Mouse (Mus musculus) 416B (cell line): ENCODE results near the gene Rab31.
A peak's percentile ranks its signal among the peaks of the same experiment; 100 is the strongest.

Source experiments
- DNase-seq: peaks from one replicate; pipeline ENCODE4 v3.0.0; 2011; ENCODE audit warnings: low read depth

The Rab31 gene

DNA sequence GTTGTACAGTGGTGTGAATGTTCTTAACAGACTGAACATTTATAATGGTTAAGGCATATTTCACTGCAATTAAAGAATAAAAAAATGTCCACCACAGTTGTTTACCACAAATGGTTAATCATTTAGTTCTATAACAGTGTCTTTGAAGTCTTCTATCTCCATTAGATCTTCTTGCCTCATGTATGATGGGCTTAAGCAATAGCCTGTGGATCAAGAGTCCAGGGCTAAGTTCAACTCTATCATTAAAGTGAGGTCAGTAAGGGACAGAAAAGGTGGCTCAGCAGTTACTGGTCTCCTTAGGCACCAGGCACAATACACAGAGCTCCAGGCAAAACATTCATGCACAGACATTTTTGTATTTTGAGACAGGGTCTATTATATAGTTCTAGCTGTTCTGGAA lies 149.4 kb downstream of the Rab31 start:
- no peak for DNase-seq

DNA sequence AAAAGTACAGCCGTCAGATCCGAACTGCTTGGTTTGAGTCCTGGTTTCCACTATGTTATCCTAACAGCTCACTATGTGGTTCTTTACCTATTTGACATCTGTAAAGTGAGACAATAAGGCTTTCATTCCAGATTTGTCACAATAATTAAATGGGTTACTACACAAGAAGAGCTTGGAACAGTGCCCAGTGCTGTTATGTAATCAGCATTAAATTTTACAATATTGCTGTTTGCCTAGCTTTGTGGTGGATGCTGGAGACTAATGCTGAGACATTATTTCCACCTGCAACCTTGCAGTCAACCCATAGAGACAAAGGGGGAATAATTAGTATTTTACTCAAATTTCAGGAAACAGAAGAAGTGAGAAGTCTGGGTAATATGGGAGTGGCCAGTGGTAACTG lies 154.1 kb downstream of the Rab31 start:
- peak; percentile 56 for DNase-seq

DNA sequence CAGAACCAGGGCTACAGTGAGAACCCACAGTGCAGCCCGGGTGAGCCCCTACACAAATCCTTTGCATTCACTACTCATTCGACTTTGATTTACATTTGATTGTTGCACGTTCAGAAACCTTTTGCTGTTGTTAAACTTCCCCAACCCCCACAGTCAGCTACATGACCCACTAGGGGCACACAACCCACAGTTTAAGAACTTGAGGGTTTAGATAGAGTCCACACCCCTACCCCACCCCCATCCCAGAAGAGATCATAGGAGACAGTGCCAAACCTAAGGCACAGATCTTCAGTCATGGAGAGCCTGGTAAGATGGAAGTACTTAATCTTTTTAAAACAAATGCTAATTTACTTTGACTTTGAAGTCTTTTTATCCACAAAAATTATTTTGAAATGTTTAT lies 156.9 kb downstream of the Rab31 start:
- DNase-seq: no peak

DNA sequence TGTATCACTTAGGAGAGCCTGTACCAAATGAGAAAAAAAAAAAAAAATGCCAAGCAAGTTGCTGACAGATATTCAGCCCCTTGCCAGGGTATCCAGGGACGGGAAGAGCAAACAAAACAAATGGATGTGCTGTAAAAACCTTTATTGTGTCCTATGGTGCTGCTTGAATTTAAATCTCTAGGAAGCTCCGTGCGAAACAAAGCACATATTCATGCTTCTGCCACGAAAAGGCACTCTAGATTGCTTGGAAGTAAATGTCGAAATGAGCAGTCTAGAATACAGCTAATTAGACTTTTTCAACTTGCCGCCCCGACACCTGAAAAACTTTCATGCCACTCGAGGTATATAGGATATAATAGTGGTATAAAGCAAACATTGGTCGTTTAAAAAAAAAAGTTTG lies 158.1 kb downstream of the Rab31 start:
- no peak for DNase-seq

DNA sequence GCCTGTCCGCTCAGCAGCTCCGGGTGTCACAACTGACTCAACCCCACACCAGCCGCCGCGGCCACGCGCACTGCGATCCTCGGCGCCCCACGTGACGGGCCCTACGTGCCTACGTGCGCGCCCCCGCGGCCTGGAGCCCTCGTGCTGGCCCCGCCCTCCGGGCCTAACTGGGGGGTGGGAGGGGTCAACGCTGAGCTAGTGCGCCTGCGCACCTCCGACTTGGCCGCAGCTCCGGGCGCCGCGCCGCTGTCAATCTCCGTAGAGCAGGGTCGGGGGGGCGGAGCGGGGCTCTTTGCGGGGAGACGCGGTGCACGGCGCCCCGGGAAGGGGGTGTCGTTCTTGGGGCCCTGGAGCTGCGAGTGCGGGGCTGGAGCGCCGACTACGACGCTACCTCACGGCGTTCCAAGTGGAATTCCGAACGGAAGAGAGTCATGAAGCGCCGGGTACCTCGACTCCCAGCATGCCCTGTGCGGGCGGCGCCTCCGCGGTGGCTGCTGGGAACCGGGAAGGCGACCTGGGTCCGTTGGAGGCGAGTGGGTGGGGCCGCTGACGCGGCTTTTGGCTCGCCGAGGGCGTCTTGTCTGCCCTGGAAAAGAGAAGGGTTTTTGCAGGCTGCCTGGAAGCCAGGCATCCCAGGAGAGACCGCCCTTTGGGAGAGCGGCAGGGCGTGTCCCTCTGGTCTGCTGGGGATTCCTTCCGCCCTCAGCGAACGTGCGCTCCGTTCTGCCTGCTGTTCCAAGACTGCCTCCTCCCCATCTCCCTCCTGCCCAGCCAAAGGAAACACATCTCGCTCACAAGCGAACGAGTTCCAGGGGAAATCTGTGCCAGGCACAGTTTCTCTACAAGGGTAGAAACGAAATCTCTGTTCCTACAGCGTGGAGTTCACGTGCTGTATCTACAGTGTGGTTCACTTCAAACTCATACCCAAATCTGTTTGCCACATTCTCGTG lies 158.8 kb downstream of the Rab31 start, which contains the start of gene Vapa:
Gene Vapa (minus strand): TSS at position 93 of the 950 bp plus-strand sequence.
- peak; percentile 97 for DNase-seq

DNA sequence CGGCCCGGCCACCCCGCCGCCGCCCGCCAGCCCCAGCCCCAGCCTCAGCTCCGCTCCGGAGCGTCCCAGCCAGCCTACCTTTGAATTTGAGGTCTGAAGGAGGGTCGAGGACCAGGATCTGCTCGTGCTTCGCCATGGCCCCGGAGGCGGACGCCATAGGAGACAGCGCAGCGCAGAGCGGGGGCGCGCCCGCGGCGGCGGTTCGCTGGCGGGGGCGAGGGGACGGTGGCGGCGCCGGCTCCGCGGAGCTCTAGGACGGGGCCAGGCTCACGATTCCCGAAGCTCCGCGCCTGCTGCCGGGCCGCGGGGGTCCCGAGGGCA lies 159.4 kb downstream of the Rab31 start:
- DNase-seq: no peak

DNA sequence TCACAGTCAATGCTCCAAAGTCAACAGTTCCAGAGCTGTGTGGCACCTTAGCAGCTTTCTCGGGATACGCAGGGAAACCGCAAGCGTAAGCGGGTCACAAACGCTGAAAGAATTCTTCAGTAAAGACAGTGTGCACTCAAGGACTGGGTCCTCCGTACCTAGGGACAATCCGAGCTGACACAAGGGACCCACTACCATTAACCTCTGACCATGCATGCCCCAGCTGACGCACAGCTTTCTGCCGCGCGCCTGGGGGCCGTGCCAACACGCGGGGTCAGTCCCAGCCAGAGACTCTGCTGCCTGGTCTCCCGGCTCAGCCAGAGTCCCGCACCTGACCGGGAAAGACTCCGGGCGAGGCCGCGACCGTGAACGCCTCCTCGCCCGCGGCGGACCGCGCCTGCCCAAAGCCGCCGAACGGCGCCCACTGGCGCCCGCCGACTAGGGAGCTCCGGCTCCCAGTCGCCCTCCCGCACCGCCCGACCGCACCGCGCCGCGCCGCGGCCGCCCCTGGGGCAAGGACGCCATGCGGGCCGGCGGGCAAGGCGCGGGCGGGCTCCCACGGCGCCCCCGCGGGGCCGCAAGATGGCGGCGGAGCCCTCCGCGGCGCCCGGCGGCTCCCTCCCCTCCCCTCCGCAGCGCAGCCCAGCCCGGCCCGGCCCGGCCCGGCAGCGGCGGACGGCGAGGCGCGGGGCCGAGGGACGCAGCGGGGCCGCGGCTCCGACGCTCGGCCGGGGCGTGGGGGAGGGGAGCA lies 160.0 kb downstream of the Rab31 start:
- DNase-seq: peak; percentile 24

DNA sequence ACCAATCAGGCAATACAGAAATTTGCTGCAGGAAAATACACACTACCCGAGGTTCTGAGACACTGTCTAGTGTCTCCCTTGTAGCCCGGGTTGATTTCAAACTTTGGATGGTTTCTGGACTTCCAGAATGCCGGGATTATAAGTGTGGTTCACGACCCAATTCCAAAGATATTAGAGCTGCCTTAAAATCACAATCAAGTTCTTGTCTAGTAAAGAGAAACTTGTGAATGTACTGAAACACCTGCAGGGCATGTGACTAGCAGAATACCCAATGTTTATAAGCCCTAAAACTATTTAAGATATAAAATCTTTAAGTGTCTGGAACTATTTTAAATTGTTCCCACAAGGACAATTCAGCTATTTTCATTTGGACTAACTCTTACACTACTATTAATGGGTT lies 160.8 kb downstream of the Rab31 start:
- DNase-seq: peak; percentile 55

DNA sequence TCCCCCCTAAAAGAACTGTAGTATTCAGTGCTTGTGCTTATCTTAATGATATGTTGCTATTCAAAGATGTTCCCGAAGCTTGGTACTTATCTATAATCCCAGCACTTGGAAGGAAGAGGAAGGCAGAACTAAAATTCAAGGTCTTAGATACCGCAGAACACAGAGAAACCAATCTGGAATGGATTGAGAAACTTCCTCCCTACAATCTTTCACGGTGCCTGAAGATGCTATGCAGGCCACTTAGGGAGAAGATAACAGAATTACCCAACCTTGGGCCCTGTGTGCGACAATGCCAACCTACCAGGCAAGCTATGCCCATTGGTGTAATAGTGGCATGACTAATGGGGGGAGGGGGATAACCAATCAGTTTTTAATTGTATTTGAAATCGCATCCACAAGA lies 163.8 kb downstream of the Rab31 start:
- peak; percentile 96 for DNase-seq

DNA sequence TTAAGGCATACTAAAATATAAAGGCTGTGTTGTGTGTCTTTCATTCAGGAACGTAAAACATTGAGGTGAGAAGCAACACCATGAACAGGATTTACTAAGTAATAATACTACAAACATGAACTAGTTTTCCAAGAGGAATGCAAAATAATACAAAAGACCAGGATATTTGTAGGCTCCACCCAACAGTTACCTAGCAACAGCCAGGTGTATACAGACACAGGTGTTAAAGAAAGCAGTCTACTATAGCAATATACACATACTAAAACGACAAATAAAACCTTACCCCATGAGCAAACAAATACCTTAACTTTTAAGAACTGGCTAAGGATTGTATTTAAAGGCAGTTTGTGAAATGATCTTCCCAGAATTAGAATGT lies 164.3 kb downstream of the Rab31 start:
- no peak for DNase-seq

DNA sequence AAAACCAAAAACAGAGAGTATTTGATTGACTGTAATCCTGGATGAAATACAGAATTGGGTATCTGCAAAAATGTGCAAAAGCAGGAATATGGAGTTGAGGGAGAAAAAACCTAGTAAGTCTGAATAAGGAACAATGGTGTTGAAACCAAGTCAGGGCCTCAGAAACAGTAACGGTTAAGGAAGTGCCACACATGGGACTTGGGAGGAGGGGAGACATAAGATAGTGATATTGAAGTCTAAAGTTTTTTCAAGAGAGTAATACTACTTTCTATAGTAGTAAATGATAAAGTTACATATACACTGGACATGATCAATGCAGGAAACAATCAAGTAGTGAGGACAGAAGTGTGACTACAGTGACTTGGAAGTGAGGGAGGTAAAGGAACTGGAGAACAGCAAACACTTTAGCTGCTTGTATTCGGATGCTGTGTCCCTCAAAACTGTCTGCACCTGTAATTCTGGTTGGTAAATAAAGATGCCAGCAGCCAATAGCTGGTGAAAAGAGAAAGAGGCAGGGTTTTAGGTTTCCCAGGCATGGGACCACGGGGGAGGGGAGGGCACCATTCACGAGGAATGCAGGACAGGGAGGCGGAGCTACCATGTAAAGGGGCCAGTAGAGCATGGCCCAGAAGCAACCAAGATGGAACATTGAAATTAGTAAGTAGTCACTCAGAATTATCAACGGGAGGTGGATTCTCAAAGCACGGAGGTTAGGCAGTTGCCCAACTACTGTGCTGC lies 164.8 kb downstream of the Rab31 start:
- peak; percentile 40 for DNase-seq

DNA sequence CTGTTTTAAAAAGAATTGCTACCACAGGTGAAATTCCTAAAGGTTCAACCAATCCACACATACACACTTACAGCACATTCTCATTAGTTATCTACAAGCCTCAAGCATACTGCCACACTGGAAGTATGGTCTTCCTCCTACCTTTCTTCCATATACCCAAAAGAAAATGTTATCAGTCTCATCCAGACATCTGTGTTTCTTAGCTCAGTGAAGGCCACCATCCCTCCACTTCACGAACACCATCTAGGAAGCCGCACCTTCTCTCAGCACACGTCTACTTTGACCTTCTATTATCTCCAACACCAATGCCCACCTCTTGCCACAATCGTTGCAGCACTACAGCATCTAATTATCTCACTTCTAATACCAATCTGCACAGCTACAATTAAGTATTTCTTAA lies 166.5 kb downstream of the Rab31 start:
- peak; percentile 32 for DNase-seq

DNA sequence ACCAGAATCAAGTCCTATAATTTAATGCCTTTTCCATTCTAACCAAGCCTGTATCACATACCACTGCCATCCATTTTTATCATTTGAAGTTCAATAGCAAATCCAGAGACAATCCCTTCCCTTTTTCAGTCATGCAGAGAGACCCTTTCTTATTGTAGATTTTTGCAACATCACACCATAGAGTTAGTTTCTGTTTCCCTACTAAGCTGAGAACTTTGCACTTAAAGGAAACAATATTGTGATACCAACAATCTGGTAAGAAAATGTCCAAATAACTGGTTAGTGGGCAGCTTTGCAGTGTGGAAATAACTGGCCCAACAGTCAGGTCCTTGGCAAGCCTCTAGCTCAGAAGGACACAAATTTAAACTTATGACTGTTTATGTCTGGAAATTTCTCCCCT lies 167.7 kb downstream of the Rab31 start:
- DNase-seq: peak; percentile 59

DNA sequence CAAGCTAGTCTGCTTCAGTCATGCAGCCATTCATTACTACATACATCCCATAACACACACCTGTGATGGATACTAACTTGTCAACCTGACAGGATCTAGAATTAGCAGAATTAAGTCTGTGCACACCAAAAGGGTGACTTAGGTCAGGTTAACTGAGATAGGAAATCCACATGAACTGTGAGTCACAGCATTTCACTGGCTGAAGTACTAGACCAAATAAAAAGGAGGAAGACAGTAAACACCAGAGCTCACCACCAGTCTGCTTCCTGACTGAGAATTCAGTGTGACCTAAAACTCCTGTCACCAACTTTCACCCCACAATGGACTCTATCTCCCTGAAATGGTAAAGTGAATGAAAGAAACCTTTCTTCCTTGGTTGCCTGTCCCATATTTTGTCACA lies 168.2 kb downstream of the Rab31 start:
- DNase-seq: peak; percentile 84
